8 mouse cellular contexts compared by ENCODE assay signal in genomic region chr7:74367350-74367749, GRCm38 (mm10).
DNase-seq lines count a peak whose midpoint lies in the region; ATAC-seq and TF ChIP-seq lines count a peak whose summit lies in the region.

No protein-coding gene starts in this region.

- H3K4me1 ChIP-seq in intestine, embryonic 14.5 days (replicated peaks; ENCODE audit: control insufficient read depth, insufficient read depth, low read length), result peaks cover 8% of the 10 kb centered on the region
- H3K4me1 ChIP-seq in intestine, embryonic 15.5 days (replicated peaks), result no peaks in the 10 kb centered on the region
- H3K4me1 ChIP-seq in embryonic facial prominence, embryonic 10.5 days, result peaks cover 34% of the 10 kb centered on the region
- H3K4me1 ChIP-seq in lung, postnatal 0 days (ENCODE audit: insufficient read depth, low read depth, low read length), result no peaks in the 10 kb centered on the region

- peak; percentile 78 for DNase-seq in intestine, embryonic 14.5 days (ENCODE audit: low spot score)
- DNase-seq in R1 (ENCODE audit: low read depth, low spot score), result peak; percentile 37
- peak; percentile 58 for DNase-seq in embryonic facial prominence, embryonic 10.5 days (ENCODE audit: low spot score)
- peak; percentile 27 for DNase-seq in induced T-regulatory cell, adult 2 months (ENCODE audit: low read depth)
- peak; percentile 66 for DNase-seq in lung, postnatal 0 days (ENCODE audit: low spot score)
- peak; percentile 45 for DNase-seq in right cerebral cortex, postnatal 25 days

- no peak for TF ChIP-seq EP300 in lung, postnatal 0 days (IDR thresholded peaks at IDR 0.05)

- no peaks in the 10 kb centered on the region for H3K36me3 ChIP-seq in intestine, embryonic 14.5 days (ENCODE audit: control insufficient read depth, insufficient read depth, low read length)
- H3K36me3 ChIP-seq in intestine, embryonic 15.5 days, result no peaks in the 10 kb centered on the region
- H3K36me3 ChIP-seq in embryonic facial prominence, embryonic 10.5 days (replicated peaks), result no peaks in the 10 kb centered on the region
- H3K36me3 ChIP-seq in lung, postnatal 0 days (ENCODE audit: insufficient read depth, low read length), result no peaks in the 10 kb centered on the region

- no peaks in the 10 kb centered on the region for H3K9me3 ChIP-seq in intestine, embryonic 14.5 days (ENCODE audit: control insufficient read depth, low read length)
- no peaks in the 10 kb centered on the region for H3K9me3 ChIP-seq in intestine, embryonic 15.5 days
- H3K9me3 ChIP-seq in embryonic facial prominence, embryonic 10.5 days, result no peaks in the 10 kb centered on the region
- no peaks in the 10 kb centered on the region for H3K9me3 ChIP-seq in lung, postnatal 0 days (ENCODE audit: low read length)

- H3K27ac ChIP-seq in intestine, embryonic 14.5 days (ENCODE audit: low read depth), result no peak overlapping the region
- H3K27ac ChIP-seq in intestine, embryonic 15.5 days, result no peak overlapping the region
- no peak overlapping the region for H3K27ac ChIP-seq in embryonic facial prominence, embryonic 10.5 days (replicated peaks)
- no peak overlapping the region for H3K27ac ChIP-seq in lung, postnatal 0 days (ENCODE audit: low read length)

- no peak overlapping the region for H3K9ac ChIP-seq in intestine, embryonic 14.5 days (ENCODE audit: low read length)
- no peak overlapping the region for H3K9ac ChIP-seq in intestine, embryonic 15.5 days
- no peak overlapping the region for H3K9ac ChIP-seq in lung, postnatal 0 days (replicated peaks; ENCODE audit: low read depth)

- H3K4me3 ChIP-seq in intestine, embryonic 14.5 days (ENCODE audit: low read depth, low read length), result no peak overlapping the region
- no peak overlapping the region for H3K4me3 ChIP-seq in intestine, embryonic 15.5 days (replicated peaks)
- no peak overlapping the region for H3K4me3 ChIP-seq in embryonic facial prominence, embryonic 10.5 days
- H3K4me3 ChIP-seq in lung, postnatal 0 days (ENCODE audit: low read depth, low read length), result no peak overlapping the region

- 0 out of 2 replicates have a peak, but pooled peaks cover 2% of the 10 kb centered on the region for H3K27me3 ChIP-seq in intestine, embryonic 14.5 days (replicated peaks; ENCODE audit: control insufficient read depth, insufficient read depth, low read length)
- no peaks in the 10 kb centered on the region for H3K27me3 ChIP-seq in intestine, embryonic 15.5 days (replicated peaks)
- no peaks in the 10 kb centered on the region for H3K27me3 ChIP-seq in embryonic facial prominence, embryonic 10.5 days (replicated peaks; ENCODE audit: low read depth, poor library complexity, severe bottlenecking)
- no peaks in the 10 kb centered on the region for H3K27me3 ChIP-seq in lung, postnatal 0 days (replicated peaks; ENCODE audit: insufficient read depth, low read length)

- ATAC-seq in intestine, embryonic 14.5 days (replicated peaks; ENCODE audit: low FRiP score, low TSS enrichment, low read depth), result no peak
- no peak for ATAC-seq in intestine, embryonic 15.5 days
- 0 out of 2 replicates have a peak, but pooled peaks have one; percentile 11 for ATAC-seq in lung, postnatal 0 days
- no peak for ATAC-seq in megakaryocyte-erythroid progenitor cell, adult 5-6 weeks (replicated peaks; ENCODE audit: low FRiP score, low TSS enrichment, poor library complexity, severe bottlenecking)

- WGBS in intestine, embryonic 14.5 days, result 40% methylated on average over 7 of the region's 7 CpGs
- WGBS in intestine, embryonic 15.5 days, result 36% methylated on average over 7 of the region's 7 CpGs
- 35% methylated on average over 7 of the region's 7 CpGs for WGBS in embryonic facial prominence, embryonic 10.5 days
- 25% methylated on average over 7 of the region's 7 CpGs for WGBS in lung, postnatal 0 days

- no peak overlapping the region for H3K4me2 ChIP-seq in intestine, embryonic 14.5 days (ENCODE audit: low read length)
- no peak overlapping the region for H3K4me2 ChIP-seq in intestine, embryonic 15.5 days (replicated peaks)
- H3K4me2 ChIP-seq in lung, postnatal 0 days (replicated peaks; ENCODE audit: low read depth, low read length), result no peak overlapping the region

- peak; percentile 75 for TF ChIP-seq CTCF in lung, postnatal 0 days (IDR thresholded peaks at IDR 0.05)

Comparison
In these comparisons a context has a peak if more than half of its experiments do, and no peak if none do; other contexts are left out.
1. DNase-seq: peak in every context shown above with its lines; median percentile 78 in intestine, embryonic 14.5 days; 66 in lung, postnatal 0 days; 58 in embryonic facial prominence, embryonic 10.5 days; 45 in right cerebral cortex, postnatal 25 days; 37 in R1; 27 in induced T-regulatory cell, adult 2 months.